Mouse (Mus musculus) thymus, postnatal 0 days (tissue): ENCODE measurements at regions not wholly inside any gene's neighbourhood (a gene's known extent, or its start where the extent isn't known, plus 50 kb on each side); places are given as distances from the start of the nearest gene placed in this dataset.

Experiments
- DNase-seq: peaks from one replicate; pipeline ENCODE4 v3.0.0-alpha.2; 2015; ENCODE audit warnings: low spot score

GRCm38 (mm10) chr12:59834809-59835208, 615.3 kb upstream of the Fbxo33 start:
- no peak for DNase-seq

- DNase-seq, result no peak
Observed at GRCm38 (mm10) chr12:59822918-59823317, 603.4 kb upstream of the Fbxo33 start.

- no peak for DNase-seq
Observed at GRCm38 (mm10) chr12:59822435-59822834, 602.9 kb upstream of the Fbxo33 start.

- DNase-seq, result no peak
Observed at GRCm38 (mm10) chr12:59821698-59822097, 602.2 kb upstream of the Fbxo33 start.

- DNase-seq, result no peak
Observed at GRCm38 (mm10) chr12:59815965-59816364, 596.4 kb upstream of the Fbxo33 start.

GRCm38 (mm10) chr12:59814356-59814755, 594.8 kb upstream of the Fbxo33 start:
- no peak for DNase-seq

- no peak for DNase-seq
Observed at GRCm38 (mm10) chr12:59809224-59809623, 589.7 kb upstream of the Fbxo33 start.

- DNase-seq, result no peak
Observed at GRCm38 (mm10) chr12:59798051-59798450, 578.5 kb upstream of the Fbxo33 start.

- DNase-seq, result no peak
Observed at GRCm38 (mm10) chr12:59791473-59791872, 571.9 kb upstream of the Fbxo33 start.

- no peak for DNase-seq
Observed at GRCm38 (mm10) chr12:59786831-59787230, 567.3 kb upstream of the Fbxo33 start.

- DNase-seq, result no peak
Observed at GRCm38 (mm10) chr12:59770980-59771379, 551.5 kb upstream of the Fbxo33 start.

GRCm38 (mm10) chr12:59762260-59762659, 542.7 kb upstream of the Fbxo33 start:
- DNase-seq, result no peak

- DNase-seq, result no peak
Observed at GRCm38 (mm10) chr12:59744768-59745167, 525.2 kb upstream of the Fbxo33 start.

- no peak for DNase-seq
Observed at GRCm38 (mm10) chr12:59743211-59743610, 523.7 kb upstream of the Fbxo33 start.

- no peak for DNase-seq
Observed at GRCm38 (mm10) chr12:59724951-59725350, 505.4 kb upstream of the Fbxo33 start.

GRCm38 (mm10) chr12:59722471-59723182, 503.1 kb upstream of the Fbxo33 start:
- DNase-seq, result no peak

GRCm38 (mm10) chr12:59713216-59713615, 493.7 kb upstream of the Fbxo33 start:
- no peak for DNase-seq

GRCm38 (mm10) chr12:59683235-59683634, 463.7 kb upstream of the Fbxo33 start:
- DNase-seq, result no peak

- DNase-seq, result no peak
Observed at GRCm38 (mm10) chr12:59663161-59663560, 443.6 kb upstream of the Fbxo33 start.

- DNase-seq, result no peak
Observed at GRCm38 (mm10) chr12:59630678-59631077, 411.2 kb upstream of the Fbxo33 start.

GRCm38 (mm10) chr12:59623147-59623546, 403.6 kb upstream of the Fbxo33 start:
- no peak for DNase-seq

GRCm38 (mm10) chr12:59621132-59621531, 401.6 kb upstream of the Fbxo33 start:
- no peak for DNase-seq

GRCm38 (mm10) chr12:59620340-59620739, 400.8 kb upstream of the Fbxo33 start:
- no peak for DNase-seq

GRCm38 (mm10) chr12:59616075-59616474, 396.6 kb upstream of the Fbxo33 start:
- DNase-seq, result no peak
